Mouse (Mus musculus): Measurements from ENCODE around the gene Fa2h. TPM values are rescaled to one million over a fixed set of nuclear protein-coding genes. Genes with fewer than 3 reads are reported as not detected.

Fa2h gene
- polyA plus RNA-seq, 1 experiment from 2014 or later, result 0.05 TPM

DNA sequence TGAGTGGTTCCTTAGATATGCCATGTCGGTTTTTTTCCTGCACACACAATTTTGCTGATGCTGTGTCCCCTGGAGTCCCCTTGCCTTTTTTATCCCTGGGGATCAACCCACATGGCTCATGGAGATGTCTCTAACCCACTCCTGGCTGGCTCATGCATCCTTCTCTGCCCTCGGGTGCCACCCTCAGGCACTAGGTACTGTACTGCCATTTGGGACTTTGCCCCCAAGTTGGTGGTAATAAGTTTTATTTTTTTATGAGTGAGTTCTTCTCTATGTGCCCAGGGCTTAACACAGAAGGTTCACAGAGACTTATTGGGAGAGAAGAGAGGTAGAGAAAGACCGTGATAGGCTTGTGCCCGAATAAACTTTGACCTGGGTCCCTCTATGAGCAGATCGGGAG is 41.3 kb downstream of the Fa2h start:
- no peak overlapping the region for H3K27ac ChIP-seq (ENCODE audit: low read length)
- H3K4me3 ChIP-seq (ENCODE audit: low read depth, low read length), result no peak overlapping the region
- no peaks in the 10 kb centered on the region for H3K9me3 ChIP-seq (ENCODE audit: low read length)
- 89% methylated on average over 5 of the region's 5 CpGs for WGBS
- DNase-seq (ENCODE audit: low spot score) (no peak), ATAC-seq (no peak)
- no peaks in the 10 kb centered on the region for H3K27me3 ChIP-seq (replicated peaks; ENCODE audit: insufficient read depth, low read length)
- no peak for TF ChIP-seq EP300 (IDR thresholded peaks at IDR 0.05)
- TF ChIP-seq CTCF (IDR thresholded peaks at IDR 0.05), result no peak
- no peaks in the 10 kb centered on the region for H3K36me3 ChIP-seq (ENCODE audit: insufficient read depth, low read length)
- H3K9ac ChIP-seq (replicated peaks; ENCODE audit: low read depth), result no peak overlapping the region
- no peak overlapping the region for H3K4me2 ChIP-seq (replicated peaks; ENCODE audit: low read depth, low read length)
- no peaks in the 10 kb centered on the region for H3K4me1 ChIP-seq (ENCODE audit: insufficient read depth, low read depth, low read length)

DNA sequence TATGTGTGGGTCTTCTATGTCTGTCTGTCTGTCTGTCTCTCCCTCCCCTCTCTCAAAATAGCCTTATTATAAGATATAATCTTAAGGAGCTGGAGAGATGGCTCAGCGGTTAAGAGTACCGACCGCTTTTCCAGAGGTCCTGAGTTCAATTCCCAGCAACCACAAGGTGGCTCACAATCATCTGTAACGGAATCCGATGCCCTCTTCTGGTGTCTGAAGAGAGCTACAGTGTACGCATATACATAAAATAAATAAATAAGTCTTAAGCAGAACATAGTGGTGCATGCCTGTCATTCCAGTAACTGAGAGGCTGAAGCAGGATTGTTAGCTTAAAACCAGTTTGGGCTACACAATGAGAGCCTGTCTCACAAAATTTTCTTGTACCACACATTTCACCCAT is 43.0 kb downstream of the Fa2h start:
- DNase-seq (ENCODE audit: low spot score) (no peak), ATAC-seq (no peak)
- no peak overlapping the region for H3K27ac ChIP-seq (ENCODE audit: low read length)
- 0 out of 2 replicates have a peak, but pooled peaks have one; percentile 10 for TF ChIP-seq CTCF (IDR thresholded peaks at IDR 0.05)
- no peak for TF ChIP-seq EP300 (IDR thresholded peaks at IDR 0.05)
- H3K4me2 ChIP-seq (replicated peaks; ENCODE audit: low read depth, low read length), result no peak overlapping the region
- no peaks in the 10 kb centered on the region for H3K27me3 ChIP-seq (replicated peaks; ENCODE audit: insufficient read depth, low read length)
- H3K9me3 ChIP-seq (ENCODE audit: low read length), result no peaks in the 10 kb centered on the region
- 76% methylated on average over 6 of the region's 6 CpGs for whole genome bisulfite sequencing
- no peak overlapping the region for H3K9ac ChIP-seq (replicated peaks; ENCODE audit: low read depth)
- H3K36me3 ChIP-seq (ENCODE audit: insufficient read depth, low read length), result no peaks in the 10 kb centered on the region
- H3K4me1 ChIP-seq (ENCODE audit: insufficient read depth, low read depth, low read length), result no peaks in the 10 kb centered on the region
- H3K4me3 ChIP-seq (ENCODE audit: low read depth, low read length), result no peak overlapping the region

DNA sequence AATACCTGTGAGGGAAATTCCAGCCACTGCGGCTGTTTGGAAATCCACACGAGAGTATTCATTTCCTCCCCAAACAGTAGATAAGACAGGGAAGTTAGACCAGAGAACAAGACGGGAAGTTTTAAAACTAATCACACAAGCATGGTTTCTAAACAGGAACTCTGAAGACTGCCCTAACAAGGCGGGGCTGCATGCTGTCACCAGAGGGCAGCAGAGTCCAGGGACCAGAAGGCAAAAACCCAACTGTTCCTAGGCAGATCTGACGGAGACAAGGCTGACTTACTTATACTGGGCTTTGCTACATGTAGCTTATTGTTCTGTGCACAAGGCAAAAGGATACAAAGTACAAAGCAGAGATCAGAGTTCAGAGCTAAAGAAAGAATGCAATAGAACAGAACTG is 50.4 kb downstream of the Fa2h start:
- Histone ChIP-seq H3K4me2 (replicated peaks; ENCODE audit: low read depth, low read length) (no peak overlapping the region), H3K27me3 (replicated peaks; ENCODE audit: insufficient read depth, low read length) (no peaks in the 10 kb centered on the region), H3K9ac (replicated peaks; ENCODE audit: low read depth) (no peak overlapping the region), H3K4me1 (ENCODE audit: insufficient read depth, low read depth, low read length) (no peaks in the 10 kb centered on the region; the same call in 1 of the 2 replicates), H3K9me3 (ENCODE audit: low read length) (no peaks in the 10 kb centered on the region), H3K27ac (ENCODE audit: low read length) (no peak overlapping the region), H3K36me3 (ENCODE audit: insufficient read depth, low read length) (no peaks in the 10 kb centered on the region), H3K4me3 (ENCODE audit: low read depth, low read length) (no peak overlapping the region)
- ATAC-seq, result peak; percentile 63
- peak; percentile 84 for DNase-seq (ENCODE audit: low spot score)
- 5% methylated on average over 5 of the region's 5 CpGs for WGBS
- TF ChIP-seq CTCF (IDR thresholded peaks at IDR 0.05) (peak; percentile 98), EP300 (IDR thresholded peaks at IDR 0.05) (no peak)

DNA sequence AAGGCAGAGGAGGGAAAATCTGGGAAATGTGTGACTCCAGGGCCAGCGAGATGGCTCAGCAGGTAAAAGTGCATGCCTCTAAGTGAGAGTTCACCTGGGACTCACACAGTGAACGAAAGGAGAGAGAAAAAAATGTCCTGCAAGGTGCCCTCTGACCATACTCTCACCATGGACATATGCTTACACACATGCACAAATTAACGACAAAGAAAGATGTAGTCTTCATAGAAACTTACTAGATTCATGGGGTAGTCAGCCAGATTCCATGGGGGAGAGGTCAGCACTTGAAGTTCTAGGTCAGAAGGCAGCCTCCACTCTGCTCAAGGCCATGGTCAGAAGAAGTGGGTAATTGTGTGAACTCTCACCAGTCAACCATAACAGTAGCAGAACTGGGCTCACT is 53.4 kb downstream of the Fa2h start:
- no peak overlapping the region for H3K4me3 ChIP-seq (ENCODE audit: low read depth, low read length)
- H3K4me2 ChIP-seq (replicated peaks; ENCODE audit: low read depth, low read length), result no peak overlapping the region
- no peaks in the 10 kb centered on the region for H3K36me3 ChIP-seq (ENCODE audit: insufficient read depth, low read length)
- H3K27me3 ChIP-seq (replicated peaks; ENCODE audit: insufficient read depth, low read length), result no peaks in the 10 kb centered on the region
- no peak for TF ChIP-seq CTCF (IDR thresholded peaks at IDR 0.05)
- no peak for TF ChIP-seq EP300 (IDR thresholded peaks at IDR 0.05)
- no peaks in the 10 kb centered on the region for H3K9me3 ChIP-seq (ENCODE audit: low read length)
- H3K9ac ChIP-seq (replicated peaks; ENCODE audit: low read depth), result no peak overlapping the region
- DNase-seq (ENCODE audit: low spot score), result no peak
- H3K27ac ChIP-seq (ENCODE audit: low read length), result no peak overlapping the region
- WGBS, result 70% methylated on average over 3 of the region's 3 CpGs
- no peaks in the 10 kb centered on the region; the same call in 1 of the 2 replicates for H3K4me1 ChIP-seq (ENCODE audit: insufficient read depth, low read depth, low read length)
- no peak for ATAC-seq

DNA sequence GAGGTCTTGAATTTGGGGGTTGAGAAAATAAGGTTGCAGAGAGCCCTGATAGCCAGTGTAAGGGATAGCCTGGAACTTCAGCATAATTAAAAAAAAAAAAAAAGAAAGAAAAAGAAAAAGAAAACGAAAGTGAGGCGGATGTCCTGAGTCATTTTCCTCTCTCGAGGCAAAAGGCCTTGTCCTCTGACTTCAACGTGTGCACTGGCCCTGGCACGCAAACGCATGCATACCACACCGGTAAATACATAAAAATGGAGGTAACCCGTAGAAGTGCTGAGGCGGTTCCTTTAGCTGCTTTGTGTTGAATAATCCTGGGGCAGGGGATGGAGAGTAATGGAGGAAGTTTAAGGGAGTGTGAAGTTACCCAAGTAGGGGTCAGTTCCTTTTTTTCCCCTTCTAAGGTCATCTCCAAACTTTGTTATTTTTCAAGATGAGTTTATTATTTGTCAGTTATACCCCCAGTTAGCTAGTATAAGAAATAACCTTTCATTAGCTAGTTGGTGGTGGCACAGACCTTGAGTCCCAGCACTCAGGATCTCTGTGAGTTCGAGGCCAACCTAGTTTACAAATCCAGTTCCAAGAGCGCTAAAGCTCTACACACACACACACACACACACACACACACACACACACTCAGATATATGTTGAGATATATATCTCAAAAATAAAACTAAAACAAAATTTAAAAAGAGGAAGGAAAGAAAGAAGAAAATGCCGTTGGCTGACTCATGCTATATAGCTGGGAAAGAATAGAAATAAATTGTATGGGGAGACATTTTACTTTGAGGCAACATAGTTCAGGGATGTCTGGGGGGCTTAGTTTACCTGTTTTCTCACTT is 55.0 kb downstream of the Fa2h start:
- Histone ChIP-seq H3K27me3 (replicated peaks; ENCODE audit: insufficient read depth, low read length) (no peaks in the 10 kb centered on the region), H3K27ac (ENCODE audit: low read length) (peak overlapping the region; percentile 64), H3K36me3 (ENCODE audit: insufficient read depth, low read length) (no peaks in the 10 kb centered on the region), H3K4me3 (ENCODE audit: low read depth, low read length) (peak overlapping the region; percentile 54), H3K9me3 (ENCODE audit: low read length) (no peaks in the 10 kb centered on the region), H3K9ac (replicated peaks; ENCODE audit: low read depth) (no peak overlapping the region), H3K4me2 (replicated peaks; ENCODE audit: low read depth, low read length) (peak overlapping the region; percentile 83), H3K4me1 (ENCODE audit: insufficient read depth, low read depth, low read length) (no peaks in the 10 kb centered on the region; the same call in 1 of the 2 replicates)
- 0 out of 2 replicates have a peak, but pooled peaks have one; percentile 19 for TF ChIP-seq EP300 (IDR thresholded peaks at IDR 0.05)
- no peak for TF ChIP-seq CTCF (IDR thresholded peaks at IDR 0.05)
- DNase-seq (ENCODE audit: low spot score), result peak; percentile 43
- no peak for ATAC-seq
- WGBS, result 28% methylated on average over 12 of the region's 12 CpGs

DNA sequence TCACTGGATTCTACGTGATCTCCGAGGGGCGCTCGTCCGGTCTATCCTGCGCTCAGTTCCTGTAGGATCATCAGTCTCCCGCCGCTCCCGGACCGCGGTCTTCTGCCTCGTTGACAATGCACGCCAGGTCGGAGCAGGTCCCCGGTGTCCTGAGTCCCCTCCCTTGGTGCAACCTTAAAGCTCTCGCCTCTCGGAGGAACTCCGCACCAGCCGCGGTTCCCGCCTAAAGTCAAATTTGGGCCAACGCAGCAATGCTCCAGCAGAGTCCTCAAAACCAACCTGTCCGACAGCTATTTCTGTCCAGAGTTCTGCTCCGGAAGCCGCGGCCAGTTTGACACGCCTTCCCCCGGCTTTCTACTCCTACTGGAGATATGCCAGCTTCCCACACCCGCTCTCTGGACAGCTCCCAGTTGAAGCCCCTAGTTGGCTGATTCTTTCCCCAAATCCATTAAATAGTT is 55.7 kb downstream of the Fa2h start, which contains the start of gene Mlkl:
TSS of gene Mlkl (minus strand) at position 288 of the 458 bp plus-strand sequence.
- Histone ChIP-seq H3K4me2 (replicated peaks; ENCODE audit: low read depth, low read length) (peak within 1 kb of the TSS; percentile 83), H3K4me3 (ENCODE audit: low read depth, low read length) (peak within 1 kb of the TSS; percentile 54), H3K27ac (ENCODE audit: low read length) (peak within 1 kb of the TSS; percentile 64), H3K27me3 (replicated peaks; ENCODE audit: insufficient read depth, low read length) (no peaks in the 10 kb centered on the region), H3K4me1 (ENCODE audit: insufficient read depth, low read depth, low read length) (no peaks in the 10 kb centered on the region; the same call in 1 of the 2 replicates), H3K36me3 (ENCODE audit: insufficient read depth, low read length) (no peaks in the 10 kb centered on the region), H3K9ac (replicated peaks; ENCODE audit: low read depth) (peak within 1 kb of the TSS; percentile 46; the same call in 1 of the 2 replicates), H3K9me3 (ENCODE audit: low read length) (no peaks in the 10 kb centered on the region)
- under 1% methylated on average over 29 of the region's 29 CpGs for WGBS
- DNase-seq (ENCODE audit: low spot score) (peak; percentile 85), ATAC-seq (peak; percentile 80)
- TF ChIP-seq EP300 (IDR thresholded peaks at IDR 0.05), result no peak
- TF ChIP-seq CTCF (IDR thresholded peaks at IDR 0.05), result peak; percentile 22
